Mouse (Mus musculus) liver, embryonic 14.5 days (tissue): ENCODE measurements at regions not wholly inside any gene's neighbourhood (a gene's known extent, or its start where the extent isn't known, plus 50 kb on each side); places are given as distances from the start of the nearest gene placed in this dataset.

ENCODE experiments used
- ATAC-seq: fragments of 200-750 bp; cut with Nextera tagmentation; 2 replicates; pipeline ENCODE4 v1.8.0; 2017; ENCODE audit warnings: moderate number of reproducible peaks, mild to moderate bottlenecking, moderate library complexity; ENCODE audit not compliant: insufficient read depth
- DNase-seq, 3 experiments: peaks; one replicate each; pipeline ENCODE4 v3.0.0-alpha.2; 2012 to 2013; ENCODE audit warnings: low read depth in 3 of 3, low spot score in 3 of 3
- H3K27ac ChIP-seq: fragments of 300-500 bp; sonication (generic); 2 replicates; pipeline ENCODE4 v1.5.1; 2014; ENCODE audit warnings: moderate library complexity, mild to moderate bottlenecking, control low read depth, inconsistent platforms
- H3K27me3 ChIP-seq: fragments of 300-500 bp; sonication (generic); 2 replicates; pipeline ENCODE4 v1.6.1; 2014; ENCODE audit warnings: mild to moderate bottlenecking, low read length, moderate library complexity; ENCODE audit not compliant: control insufficient read depth, insufficient read depth
- H3K36me3 ChIP-seq: fragments of 300-500 bp; sonication (generic); replicated peaks from 2 replicates; pipeline ENCODE4 v1.6.1; 2014; ENCODE audit warnings: low read depth; ENCODE audit not compliant: control insufficient read depth, insufficient read depth
- H3K4me1 ChIP-seq, 2 experiments: fragments of 200-500 bp in 1 of 2; fragments of 300-500 bp in 1 of 2; sonication (generic) in 1 of 2; replicated peaks; 2 replicates each; pipeline ENCODE4 v1.6.1; 2012 to 2014; ENCODE audit warnings: antibody characterized with exemption in 1 of 2, inconsistent platforms in 1 of 2, low read length in 1 of 2; ENCODE audit not compliant: control insufficient read depth in 2 of 2, insufficient read depth in 2 of 2
- H3K4me2 ChIP-seq: fragments of 300-500 bp; sonication (generic); 2 replicates; pipeline ENCODE4 v1.6.1; 2014; ENCODE audit warnings: low read depth, mild to moderate bottlenecking, control low read depth, moderate library complexity
- H3K4me3 ChIP-seq, 2 experiments: fragments of 200-500 bp in 1 of 2; fragments of 300-500 bp in 1 of 2; sonication (generic) in 1 of 2; 2 replicates each; pipeline ENCODE4 v1.5.1; 2012 to 2014; ENCODE audit warnings: low read depth in 2 of 2, low read length in 2 of 2, mild to moderate bottlenecking in 2 of 2, control low read depth in 1 of 2, inconsistent platforms in 1 of 2, moderate library complexity in 1 of 2; ENCODE audit not compliant: insufficient read depth in 1 of 2
- H3K9ac ChIP-seq: fragments of 300-500 bp; sonication (generic); replicated peaks from 2 replicates; pipeline ENCODE4 v1.6.1; 2014; ENCODE audit warnings: mild to moderate bottlenecking, control low read depth, moderate library complexity
- H3K9me3 ChIP-seq: fragments of 300-500 bp; sonication (generic); 2 replicates; pipeline ENCODE4 v1.6.1; 2016; ENCODE audit warnings: low read length, mixed read lengths; ENCODE audit not compliant: control insufficient read depth
- CTCF ChIP-seq: IDR thresholded peaks from 2 replicates; pipeline ENCODE4 v1.5.1; 2016; ENCODE audit warnings: antibody characterized with exemption, low read depth, control low read depth
- EP300 ChIP-seq: IDR thresholded peaks from 2 replicates; pipeline ENCODE4 v1.6.1; 2016; ENCODE audit warnings: antibody characterized with exemption, low read depth
- WGBS: fragments of 180-500 bp; shearing (Covaris S2); extraction: QIAGEN DNeasy Blood & Tissue Kit; methylation state at CpG from one replicate; pipeline ENCODE4 v1.1.7; 2014; ENCODE audit not compliant: insufficient replicate concordance; 5-methylcytosine and 5-hydroxymethylcytosine counted together

- TF ChIP-seq EP300 = no peak
- no peak for TF ChIP-seq CTCF
- Histone ChIP-seq H3K4me2 (no peak overlapping the region), H3K9ac (no peak overlapping the region), H3K27me3 (no peaks in the 10 kb centered on the region), H3K9me3 (no peaks in the 10 kb centered on the region), H3K4me3 (no peak overlapping the region), H3K36me3 (no peaks in the 10 kb centered on the region), H3K27ac (no peak overlapping the region), H3K4me1 (no peaks in the 10 kb centered on the region)
- 54% methylated on average over 4 of the region's 4 CpGs for WGBS
- DNase-seq (no peak), ATAC-seq (no peak)
These were observed 2914.1 kb upstream of the Gm7489 start for GRCm38 (mm10) chr15:50970637-50971036.

GRCm38 (mm10) chr15:50972593-50972992, 2912.1 kb upstream of the Gm7489 start:
- ATAC-seq (no peak), DNase-seq (no peak)
- Histone ChIP-seq H3K27ac (no peak overlapping the region), H3K9ac (no peak overlapping the region), H3K4me2 (no peak overlapping the region), H3K36me3 (no peaks in the 10 kb centered on the region), H3K4me1 (no peaks in the 10 kb centered on the region), H3K27me3 (no peaks in the 10 kb centered on the region), H3K9me3 (no peaks in the 10 kb centered on the region), H3K4me3 (no peak overlapping the region)
- TF ChIP-seq CTCF = no peak
- no peak for TF ChIP-seq EP300
- 73% methylated on average over 13 of the region's 13 CpGs for WGBS

GRCm38 (mm10) chr15:50974002-50974754, 2910.5 kb upstream of the Gm7489 start:
- no peaks in the 10 kb centered on the region for H3K9me3 ChIP-seq
- H3K4me2 ChIP-seq = no peak overlapping the region
- H3K9ac ChIP-seq = no peak overlapping the region
- DNase-seq = no peak
- no peak overlapping the region for H3K4me3 ChIP-seq
- no peaks in the 10 kb centered on the region for H3K36me3 ChIP-seq
- H3K27me3 ChIP-seq = no peaks in the 10 kb centered on the region
- no peaks in the 10 kb centered on the region for H3K4me1 ChIP-seq
- H3K27ac ChIP-seq = no peak overlapping the region
- 57% methylated on average over 9 of the region's 9 CpGs for WGBS
- TF ChIP-seq EP300 (no peak), CTCF (no peak)
- ATAC-seq = no peak

GRCm38 (mm10) chr15:50989457-50989856, 2895.2 kb upstream of the Gm7489 start:
- Histone ChIP-seq H3K27ac (no peak overlapping the region), H3K4me3 (no peak overlapping the region), H3K27me3 (no peaks in the 10 kb centered on the region), H3K4me1 (no peaks in the 10 kb centered on the region), H3K9ac (no peak overlapping the region), H3K36me3 (no peaks in the 10 kb centered on the region), H3K4me2 (no peak overlapping the region), H3K9me3 (no peaks in the 10 kb centered on the region)
- TF ChIP-seq CTCF (no peak), EP300 (no peak)
- 64% methylated on average over 4 of the region's 4 CpGs for WGBS
- DNase-seq = no peak
- no peak for ATAC-seq

GRCm38 (mm10) chr15:50991667-50992066, 2893.0 kb upstream of the Gm7489 start:
- Histone ChIP-seq H3K9ac (no peak overlapping the region), H3K27ac (no peak overlapping the region), H3K4me2 (no peak overlapping the region), H3K27me3 (no peaks in the 10 kb centered on the region), H3K9me3 (no peaks in the 10 kb centered on the region), H3K4me1 (no peaks in the 10 kb centered on the region), H3K36me3 (no peaks in the 10 kb centered on the region), H3K4me3 (no peak overlapping the region)
- DNase-seq (no peak), ATAC-seq (no peak)
- WGBS = 38% methylated on average over 4 of the region's 4 CpGs
- no peak for TF ChIP-seq CTCF
- no peak for TF ChIP-seq EP300
